Mouse (Mus musculus): ENCODE data around the gene Rassf5.
A peak's percentile ranks its signal among the peaks of the same experiment; 100 is the strongest.
"Not testable (repeated sequence)": the region's sequence is repeated elsewhere in the genome, so short reads cannot be mapped to it uniquely, and the experiment has no call there.

Gene Rassf5

GRCm38 (mm10) chr1:131257288-131257687 lies 12.2 kb upstream of the Rassf5 start:
- no peak for DNase-seq (ENCODE audit: low spot score)

GRCm38 (mm10) chr1:131252516-131253250 lies 7.6 kb upstream of the Rassf5 start:
- DNase-seq (ENCODE audit: low spot score), result not testable (repeated sequence)

- peak; percentile 78 for DNase-seq (ENCODE audit: low spot score)
Measured at GRCm38 (mm10) chr1:131246433-131247395, 1.7 kb upstream of the Rassf5 start.

- DNase-seq (ENCODE audit: low spot score), result peak; percentile 53
Measured at GRCm38 (mm10) chr1:131245926-131246325, 868 bp upstream of the Rassf5 start.

GRCm38 (mm10) chr1:131244536-131245088 lies 446 bp downstream of the Rassf5 start:
- no peak for DNase-seq (ENCODE audit: low spot score)

GRCm38 (mm10) chr1:131242956-131243355 lies 2.1 kb downstream of the Rassf5 start:
- DNase-seq (ENCODE audit: low spot score), result peak; percentile 10

GRCm38 (mm10) chr1:131239576-131240193 lies 5.4 kb downstream of the Rassf5 start:
- DNase-seq (ENCODE audit: low spot score), result no peak

GRCm38 (mm10) chr1:131238931-131239381 lies 6.1 kb downstream of the Rassf5 start:
- peak; percentile 88 for DNase-seq (ENCODE audit: low spot score)

- no peak for DNase-seq (ENCODE audit: low spot score)
Measured at GRCm38 (mm10) chr1:131236077-131236476, 9.0 kb downstream of the Rassf5 start.

- no peak for DNase-seq (ENCODE audit: low spot score)
Measured at GRCm38 (mm10) chr1:131233527-131233926, 11.5 kb downstream of the Rassf5 start.

- DNase-seq (ENCODE audit: low spot score), result no peak
Measured at GRCm38 (mm10) chr1:131228659-131229058, 16.4 kb downstream of the Rassf5 start.

GRCm38 (mm10) chr1:131228225-131228624 lies 16.8 kb downstream of the Rassf5 start:
- no peak for DNase-seq (ENCODE audit: low spot score)

GRCm38 (mm10) chr1:131224848-131225471 lies 20.1 kb downstream of the Rassf5 start:
- no peak for DNase-seq (ENCODE audit: low spot score)

GRCm38 (mm10) chr1:131223345-131223744 lies 21.7 kb downstream of the Rassf5 start:
- no peak for DNase-seq (ENCODE audit: low spot score)

- no peak for DNase-seq (ENCODE audit: low spot score)
Measured at GRCm38 (mm10) chr1:131221822-131222590, 23.1 kb downstream of the Rassf5 start.

- no peak for DNase-seq (ENCODE audit: low spot score)
Measured at GRCm38 (mm10) chr1:131218933-131219332, 26.1 kb downstream of the Rassf5 start.

GRCm38 (mm10) chr1:131213361-131213760 lies 31.7 kb downstream of the Rassf5 start:
- DNase-seq (ENCODE audit: low spot score), result no peak

- DNase-seq (ENCODE audit: low spot score), result no peak
Measured at GRCm38 (mm10) chr1:131212956-131213355, 32.1 kb downstream of the Rassf5 start.

- no peak for DNase-seq (ENCODE audit: low spot score)
Measured at GRCm38 (mm10) chr1:131211655-131212054, 33.4 kb downstream of the Rassf5 start.

GRCm38 (mm10) chr1:131209971-131210426 lies 35.1 kb downstream of the Rassf5 start:
- peak; percentile 79 for DNase-seq (ENCODE audit: low spot score)

- no peak for DNase-seq (ENCODE audit: low spot score)
Measured at GRCm38 (mm10) chr1:131208800-131209199, 36.3 kb downstream of the Rassf5 start.

Measured in adipocyte (in vitro differentiated cells).